Mouse (Mus musculus): Measurements from ENCODE around the gene Mettl6. TPM values are rescaled to one million over a fixed set of nuclear protein-coding genes. Genes with fewer than 3 reads are reported as not detected.

The Mettl6 gene
- polyA plus RNA-seq, 1 experiment from 2014 or later: 43.9 TPM

DNA sequence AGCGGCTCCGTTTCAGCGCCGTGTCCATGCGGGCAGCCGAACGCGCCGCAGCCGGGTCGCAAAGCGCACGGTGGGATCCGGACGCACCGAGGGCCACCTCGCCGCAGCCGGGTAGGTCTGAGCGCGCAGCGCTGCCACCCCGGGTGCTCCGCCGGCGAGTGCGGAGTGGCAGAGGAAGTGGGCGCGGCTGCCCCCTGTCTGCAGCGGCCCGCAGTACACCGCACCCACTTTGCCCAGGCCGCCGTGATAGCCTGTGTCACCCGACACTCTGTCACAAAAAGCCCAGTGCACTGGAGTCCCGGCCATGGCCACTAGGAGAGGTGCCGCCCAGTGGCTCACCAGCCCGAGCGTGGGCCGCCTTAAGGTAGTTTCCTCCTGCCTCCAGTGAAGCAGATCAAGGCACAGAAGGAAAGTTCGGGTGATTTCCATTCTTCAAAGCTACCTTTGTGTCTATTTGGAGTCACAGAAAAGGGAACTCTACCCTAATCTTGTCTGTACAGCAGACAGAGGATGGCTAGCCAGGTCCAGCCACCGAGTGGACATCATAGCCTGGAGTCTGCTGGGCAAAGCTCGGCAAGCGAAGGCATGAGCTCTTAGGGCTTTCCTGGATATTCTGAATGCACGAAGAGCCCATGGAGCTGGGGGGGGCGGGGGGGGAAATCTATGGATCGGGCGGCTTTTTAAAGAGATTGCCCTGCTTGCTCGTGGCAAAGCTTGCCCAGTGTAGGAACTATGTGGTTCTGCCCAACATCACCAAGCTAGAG, 58.7 kb downstream of the Mettl6 start, which contains the start of gene Sh3bp5:
Gene Sh3bp5 (minus strand): TSS at position 149 of the 764 bp plus-strand sequence.
- Histone ChIP-seq H3K4me3 (replicated peaks; ENCODE audit: low read depth, low read length) (peak within 1 kb of the TSS; percentile 86), H3K9me3 (replicated peaks; ENCODE audit: low read length) (no peaks in the 10 kb centered on the region), H3K36me3 (ENCODE audit: insufficient read depth, low read length) (no peaks in the 10 kb centered on the region), H3K4me1 (replicated peaks; ENCODE audit: insufficient read depth, low read length) (peaks cover 22% of the 10 kb centered on the region), H3K27me3 (ENCODE audit: insufficient read depth, low read length) (no peaks in the 10 kb centered on the region), H3K9ac (ENCODE audit: low read depth, low read length) (peak within 1 kb of the TSS; percentile 85), H3K4me2 (ENCODE audit: low read length) (peak within 1 kb of the TSS; percentile 98), H3K27ac (peak within 1 kb of the TSS; percentile 76)
- ATAC-seq (replicated peaks; ENCODE audit: low FRiP score, low read depth) (peak; percentile 96), DNase-seq (ENCODE audit: low spot score) (peak; percentile 94)
- 7% methylated on average over 49 of the region's 49 CpGs for WGBS
- peak; percentile 97 for TF ChIP-seq CTCF (IDR thresholded peaks at IDR 0.05; ENCODE audit: low read depth)

DNA sequence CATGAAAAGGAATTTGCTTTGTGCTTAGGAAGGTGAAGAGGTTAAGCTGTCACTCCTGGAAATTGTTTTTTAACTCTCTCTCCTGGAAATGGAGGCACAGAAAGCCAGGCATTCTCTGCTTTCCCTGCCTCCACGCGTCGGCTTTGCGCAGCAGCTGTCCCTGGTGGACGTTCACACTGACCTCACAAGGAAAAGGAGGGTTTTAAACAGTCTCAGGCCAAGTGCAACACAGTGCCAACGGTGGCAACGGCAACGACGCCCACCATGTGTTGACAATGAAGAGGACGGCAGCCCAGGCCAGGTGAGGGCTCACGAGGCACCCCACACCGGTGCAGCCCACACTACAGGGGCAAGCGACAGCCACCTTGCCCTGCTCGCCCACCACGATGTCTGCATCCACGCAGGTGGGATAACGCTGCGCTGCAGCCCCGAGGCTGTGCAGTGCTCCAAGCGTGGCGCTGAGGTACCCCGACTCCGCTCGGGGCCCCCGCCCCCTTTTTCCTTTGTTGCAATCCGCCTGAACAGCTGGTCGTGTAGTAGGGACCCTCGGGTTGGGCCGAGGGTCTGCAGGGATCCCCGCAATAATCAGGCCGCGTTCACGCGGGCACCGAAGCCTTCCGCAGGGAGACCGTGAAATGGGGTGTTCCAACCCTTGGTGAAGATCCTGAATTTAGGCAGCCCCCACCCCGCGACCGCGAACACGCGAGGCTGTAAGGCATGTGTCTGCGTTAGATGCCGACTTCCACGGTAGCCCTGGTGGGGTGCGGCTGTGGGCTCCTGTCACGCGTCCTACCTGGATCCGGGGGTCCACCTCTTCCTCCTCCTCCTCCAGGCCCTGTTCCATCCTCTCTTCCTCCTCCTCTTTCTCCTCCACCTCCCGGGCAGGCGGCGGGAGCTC, 59.6 kb downstream of the Mettl6 start:
- Histone ChIP-seq H3K9ac (ENCODE audit: low read depth, low read length) (peak overlapping the region; percentile 85), H3K4me3 (replicated peaks; ENCODE audit: low read depth, low read length) (peak overlapping the region; percentile 86), H3K36me3 (ENCODE audit: insufficient read depth, low read length) (no peaks in the 10 kb centered on the region), H3K9me3 (replicated peaks; ENCODE audit: low read length) (no peaks in the 10 kb centered on the region), H3K27me3 (ENCODE audit: insufficient read depth, low read length) (no peaks in the 10 kb centered on the region), H3K4me1 (replicated peaks; ENCODE audit: insufficient read depth, low read length) (peaks cover 22% of the 10 kb centered on the region), H3K4me2 (ENCODE audit: low read length) (peak overlapping the region; percentile 98), H3K27ac (peak overlapping the region; percentile 76)
- 1% methylated on average over 53 of the region's 53 CpGs for WGBS
- peak; percentile 36 for ATAC-seq (replicated peaks; ENCODE audit: low FRiP score, low read depth)
- TF ChIP-seq CTCF (IDR thresholded peaks at IDR 0.05; ENCODE audit: low read depth): peak; percentile 30
- peak; percentile 61 for DNase-seq (ENCODE audit: low spot score)

DNA sequence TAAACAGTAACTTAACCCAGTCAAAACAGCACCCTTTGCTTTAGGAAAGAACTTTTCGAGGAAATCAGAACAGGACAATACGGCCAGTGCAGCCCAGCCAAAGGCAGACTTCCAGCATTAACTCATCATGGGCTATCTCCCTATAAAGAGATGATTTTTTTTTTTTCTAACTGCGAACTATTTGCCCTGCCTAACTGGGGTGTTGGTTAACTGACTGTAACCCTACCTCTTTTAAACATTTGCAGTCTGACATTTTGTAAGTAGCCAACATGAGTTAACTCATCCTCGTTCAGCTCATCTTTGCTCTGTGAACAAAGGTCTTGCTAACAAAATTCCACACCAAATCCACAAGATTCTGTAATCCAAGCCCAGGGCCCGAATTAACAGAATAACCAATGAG, 60.4 kb downstream of the Mettl6 start:
- Histone ChIP-seq H3K27me3 (ENCODE audit: insufficient read depth, low read length) (no peaks in the 10 kb centered on the region), H3K36me3 (ENCODE audit: insufficient read depth, low read length) (no peaks in the 10 kb centered on the region), H3K27ac (peak overlapping the region; percentile 58), H3K9me3 (replicated peaks; ENCODE audit: low read length) (no peaks in the 10 kb centered on the region), H3K4me3 (replicated peaks; ENCODE audit: low read depth, low read length) (peak overlapping the region; percentile 86), H3K9ac (ENCODE audit: low read depth, low read length) (0 out of 2 replicates have a peak overlapping the region, but pooled peaks have one; percentile 13), H3K4me2 (ENCODE audit: low read length) (peak overlapping the region; percentile 98), H3K4me1 (replicated peaks; ENCODE audit: insufficient read depth, low read length) (peaks cover 22% of the 10 kb centered on the region)
- no peak for TF ChIP-seq CTCF (IDR thresholded peaks at IDR 0.05; ENCODE audit: low read depth)
- 30% methylated on average over 5 of the region's 5 CpGs for WGBS
- DNase-seq (ENCODE audit: low spot score): no peak
- ATAC-seq (replicated peaks; ENCODE audit: low FRiP score, low read depth): no peak

DNA sequence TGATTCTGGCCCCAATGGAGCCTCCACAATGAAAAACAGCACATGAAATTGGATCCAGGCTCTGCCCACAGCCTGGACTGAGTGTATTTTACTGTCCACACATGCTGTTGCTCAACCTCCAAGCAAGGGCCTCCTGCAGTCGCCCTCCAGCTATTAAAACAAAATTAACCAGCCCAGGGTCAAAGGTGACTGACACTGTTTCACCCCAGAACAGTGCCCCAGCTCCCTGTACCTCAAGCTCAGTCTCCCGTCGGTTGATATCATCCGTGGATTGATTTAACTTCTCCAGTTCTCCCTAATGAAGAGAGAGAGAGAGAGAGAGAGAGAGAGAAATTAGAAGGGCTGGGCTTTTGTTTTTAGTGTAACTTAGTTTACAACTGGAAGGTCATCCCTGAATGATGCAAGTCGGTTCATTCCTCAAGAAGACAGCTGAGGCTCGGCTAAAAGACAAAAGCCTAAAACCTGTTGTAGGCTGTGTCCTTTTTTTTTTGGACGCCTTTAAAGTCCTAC, 60.9 kb downstream of the Mettl6 start:
- Histone ChIP-seq H3K4me1 (replicated peaks; ENCODE audit: insufficient read depth, low read length) (peaks cover 23% of the 10 kb centered on the region), H3K9me3 (replicated peaks; ENCODE audit: low read length) (no peaks in the 10 kb centered on the region), H3K4me3 (replicated peaks; ENCODE audit: low read depth, low read length) (peak overlapping the region; percentile 86; the same call in 1 of the 2 replicates), H3K27ac (peak overlapping the region; percentile 58), H3K4me2 (ENCODE audit: low read length) (peak overlapping the region; percentile 98), H3K27me3 (ENCODE audit: insufficient read depth, low read length) (no peaks in the 10 kb centered on the region), H3K36me3 (ENCODE audit: insufficient read depth, low read length) (no peaks in the 10 kb centered on the region), H3K9ac (ENCODE audit: low read depth, low read length) (0 out of 2 replicates have a peak overlapping the region, but pooled peaks have one; percentile 13)
- 24% methylated on average over 7 of the region's 7 CpGs for WGBS
- no peak for TF ChIP-seq CTCF (IDR thresholded peaks at IDR 0.05; ENCODE audit: low read depth)
- peak; percentile 81 for DNase-seq (ENCODE audit: low spot score)
- 0 out of 2 replicates have a peak, but pooled peaks have one; percentile 10 for ATAC-seq (replicated peaks; ENCODE audit: low FRiP score, low read depth)

DNA sequence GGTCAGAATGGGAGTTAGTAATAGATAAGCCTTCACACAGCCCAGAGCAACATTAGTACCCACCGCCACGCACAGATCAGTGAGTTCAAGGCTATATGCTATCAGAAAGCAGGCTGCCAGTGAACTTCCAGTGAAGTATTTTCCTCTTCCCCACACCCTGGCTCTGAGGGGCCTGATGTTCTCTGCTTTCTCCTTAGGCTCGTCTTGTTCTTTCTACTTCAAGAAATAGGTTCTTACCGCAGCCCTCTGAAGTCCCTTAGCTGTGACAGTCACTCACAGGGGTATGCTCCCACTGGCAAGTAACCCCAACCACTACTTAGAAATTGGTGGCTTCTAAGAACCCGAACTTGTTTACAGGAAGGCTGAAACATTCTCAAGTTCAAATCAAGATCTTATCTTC, 61.7 kb downstream of the Mettl6 start:
- Histone ChIP-seq H3K9me3 (replicated peaks; ENCODE audit: low read length) (no peaks in the 10 kb centered on the region), H3K27me3 (ENCODE audit: insufficient read depth, low read length) (no peaks in the 10 kb centered on the region), H3K36me3 (ENCODE audit: insufficient read depth, low read length) (no peaks in the 10 kb centered on the region), H3K4me2 (ENCODE audit: low read length) (peak overlapping the region; percentile 98), H3K27ac (peak overlapping the region; percentile 58), H3K4me3 (replicated peaks; ENCODE audit: low read depth, low read length) (no peak overlapping the region), H3K9ac (ENCODE audit: low read depth, low read length) (no peak overlapping the region), H3K4me1 (replicated peaks; ENCODE audit: insufficient read depth, low read length) (peaks cover 31% of the 10 kb centered on the region)
- no peak for ATAC-seq (replicated peaks; ENCODE audit: low FRiP score, low read depth)
- no peak for DNase-seq (ENCODE audit: low spot score)
- no peak for TF ChIP-seq CTCF (IDR thresholded peaks at IDR 0.05; ENCODE audit: low read depth)
- 36% methylated on average over 5 of the region's 5 CpGs for WGBS

DNA sequence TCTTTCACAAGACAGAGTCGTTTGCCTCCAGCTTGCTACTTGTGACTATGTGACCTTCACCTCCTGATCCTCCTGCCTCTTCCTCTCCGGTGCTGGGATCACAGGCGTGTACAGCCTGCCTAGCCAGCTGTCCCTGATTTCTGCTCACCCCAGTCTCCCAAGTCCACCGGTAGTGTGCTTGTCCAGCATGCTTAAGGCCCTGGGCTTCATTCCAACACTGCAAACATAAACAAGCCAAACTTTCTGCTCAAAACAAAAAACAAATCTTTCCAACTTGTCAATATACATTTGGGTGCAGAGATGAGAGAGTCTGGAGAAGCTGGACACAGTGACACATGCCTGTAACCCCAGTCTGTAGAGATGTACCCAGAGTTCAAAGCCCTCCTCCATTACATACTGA, 62.4 kb downstream of the Mettl6 start:
- no peaks in the 10 kb centered on the region for H3K9me3 ChIP-seq (replicated peaks; ENCODE audit: low read length)
- H3K9ac ChIP-seq (ENCODE audit: low read depth, low read length): no peak overlapping the region
- no peaks in the 10 kb centered on the region for H3K36me3 ChIP-seq (ENCODE audit: insufficient read depth, low read length)
- 20% methylated on average over 4 of the region's 4 CpGs for WGBS
- no peaks in the 10 kb centered on the region for H3K27me3 ChIP-seq (ENCODE audit: insufficient read depth, low read length)
- no peak for TF ChIP-seq CTCF (IDR thresholded peaks at IDR 0.05; ENCODE audit: low read depth)
- DNase-seq (ENCODE audit: low spot score) (no peak), ATAC-seq (replicated peaks; ENCODE audit: low FRiP score, low read depth) (no peak)
- H3K4me3 ChIP-seq (replicated peaks; ENCODE audit: low read depth, low read length): no peak overlapping the region
- peaks cover 38% of the 10 kb centered on the region for H3K4me1 ChIP-seq (replicated peaks; ENCODE audit: insufficient read depth, low read length)
- H3K4me2 ChIP-seq (ENCODE audit: low read length): peak overlapping the region; percentile 98; the same call in 1 of the 2 replicates
- 0 out of 2 replicates have a peak overlapping the region, but pooled peaks have one; percentile 43 for H3K27ac ChIP-seq

All from kidney, postnatal 0 days (tissue).